Mouse (Mus musculus) ES-E14 (cell line): Measurements from ENCODE around the gene Rec114.

Source experiments
- CHD2 ChIP-seq: IDR thresholded peaks from 2 replicates; pipeline ENCODE4 v1.6.1; 2014; ENCODE audit warnings: mild to moderate bottlenecking, low read depth, low read length, inconsistent platforms
- ZC3H11A ChIP-seq: IDR thresholded peaks from 2 replicates; pipeline ENCODE4 v1.6.1; 2012; ENCODE audit warnings: low read depth, mild to moderate bottlenecking, inconsistent platforms, low read length, borderline replicate concordance

DNA sequence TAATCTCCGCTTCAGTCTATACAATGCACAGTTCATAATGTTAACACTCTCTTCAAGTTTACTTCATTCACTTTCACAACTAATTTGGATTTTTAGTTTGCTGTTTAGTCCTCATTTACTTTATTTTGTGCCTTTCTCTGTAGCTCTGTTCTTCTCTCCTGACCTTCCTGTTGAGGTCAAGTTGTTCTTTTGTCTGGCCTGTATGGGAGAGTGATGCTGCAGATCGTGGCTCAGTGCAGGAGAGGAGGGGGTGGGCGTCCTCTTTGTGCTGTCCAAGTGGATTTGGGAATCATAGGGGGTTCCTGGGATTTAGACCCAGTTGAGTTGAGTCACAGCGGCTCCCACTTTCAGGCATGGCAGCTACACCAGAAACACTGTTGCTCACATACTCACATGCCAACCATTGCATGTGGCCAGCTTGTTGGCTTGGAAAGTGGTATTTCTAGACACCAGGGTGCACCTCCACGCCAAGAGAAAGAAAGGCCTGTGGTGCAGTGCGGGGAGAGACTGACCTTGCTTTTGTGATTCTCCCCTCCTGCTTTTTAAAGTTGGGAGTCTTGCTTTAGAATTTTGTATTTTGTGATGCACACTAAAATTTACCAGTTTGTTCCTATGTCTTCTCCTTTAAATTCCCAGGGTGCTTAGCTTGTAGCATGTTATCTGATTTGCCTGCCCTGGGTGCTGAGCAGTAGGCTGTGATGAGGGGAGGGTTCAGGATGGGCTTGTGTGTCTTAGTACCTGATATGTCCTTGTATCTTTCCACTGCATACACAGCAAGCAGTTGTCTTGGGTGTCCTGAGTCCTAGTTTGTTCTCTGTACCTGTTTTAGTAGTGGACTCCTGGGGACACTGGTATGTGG, 95.1 kb downstream of the Rec114 start:
- TF ChIP-seq CHD2 (no peak), ZC3H11A (no peak)
